Mouse (Mus musculus): ENCODE measurements at regions not wholly inside any gene's neighbourhood (a gene's known extent, or its start where the extent isn't known, plus 50 kb on each side); places are given as distances from the start of the nearest gene placed in this dataset.

DNA sequence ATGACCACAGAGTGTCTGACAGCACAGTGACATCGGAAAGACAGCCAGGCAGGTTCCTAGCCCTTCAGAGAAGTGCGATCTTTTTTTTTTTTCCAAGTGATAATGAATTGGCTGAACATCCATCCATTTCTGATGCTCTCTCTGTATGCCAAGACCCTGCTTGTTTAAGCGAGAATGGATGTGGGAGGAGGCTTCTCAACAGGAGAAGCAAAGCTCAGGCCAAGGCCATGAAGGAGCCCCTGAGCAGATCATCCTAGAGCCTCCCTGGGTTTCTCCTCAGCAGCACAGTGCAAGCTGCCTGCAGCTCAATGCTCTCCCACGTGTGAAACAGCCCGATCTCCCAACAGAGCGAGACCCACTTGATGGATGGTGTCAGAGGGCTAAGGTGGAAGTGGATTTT lies 175.7 kb upstream of the Prr30 start:
- in situ Hi-C loops (cut with MboI; ENCODE audit: low pct_ligation_motif_present, low pct_unique_long_range_greater_than_20kb, low sequenced_read_pairs), result loop anchor here (25.0 kb wide), 1 partner anchor 1464 kb away; no protein-coding TSS in a partner anchor
- Histone ChIP-seq H3K27ac (ENCODE audit: insufficient read depth, low read depth) (no peak overlapping the region), H3K4me1 (ENCODE audit: control insufficient read depth in 1 of 2, insufficient read depth in 2 of 2) (no peaks in the 10 kb centered on the region), H3K27me3 (replicated peaks) (no peaks in the 10 kb centered on the region), H3K9me3 (replicated peaks; ENCODE audit: low read length) (no peaks in the 10 kb centered on the region), H3K9ac (ENCODE audit: insufficient read depth, low read depth) (no peak overlapping the region), H3K79me2 (replicated peaks; ENCODE audit: control insufficient read depth, extremely low read depth, insufficient read depth, poor library complexity, severe bottlenecking) (no peaks in the 10 kb centered on the region), H3K4me2 (ENCODE audit: insufficient read depth, low read depth, poor library complexity, severe bottlenecking) (no peak overlapping the region), H3K4me3 (replicated peaks in 1 of 3; ENCODE audit: low read depth in 2 of 3, low read length in 2 of 3, poor library complexity in 1 of 3) (no peak overlapping the region), H3K36me3 (replicated peaks in 1 of 2; ENCODE audit: control insufficient read depth in 1 of 2, insufficient read depth in 1 of 2, low read length in 1 of 2) (no peaks in the 10 kb centered on the region)
- TF ChIP-seq POLR2A (IDR thresholded peaks at IDR 0.05; ENCODE audit: low read depth, low read length) (no peak), CHD2 (IDR thresholded peaks at IDR 0.05; ENCODE audit: low read length) (no peak), ZNF384 (IDR thresholded peaks at IDR 0.05; ENCODE audit: low read depth, low read length) (no peak), ZKSCAN1 (IDR thresholded peaks at IDR 0.05; ENCODE audit: borderline replicate concordance, low read depth, low read length) (no peak), NRF1 (IDR thresholded peaks at IDR 0.05; ENCODE audit: low read depth, low read length) (no peak)
- no peak for DNase-seq (ENCODE audit: extremely low read depth)
- dilution Hi-C loops (cut with MboI; ENCODE audit: extremely low pct_ligation_motif_present, extremely low pct_unique_long_range_greater_than_20kb, low sequenced_read_pairs), result no loop called here

DNA sequence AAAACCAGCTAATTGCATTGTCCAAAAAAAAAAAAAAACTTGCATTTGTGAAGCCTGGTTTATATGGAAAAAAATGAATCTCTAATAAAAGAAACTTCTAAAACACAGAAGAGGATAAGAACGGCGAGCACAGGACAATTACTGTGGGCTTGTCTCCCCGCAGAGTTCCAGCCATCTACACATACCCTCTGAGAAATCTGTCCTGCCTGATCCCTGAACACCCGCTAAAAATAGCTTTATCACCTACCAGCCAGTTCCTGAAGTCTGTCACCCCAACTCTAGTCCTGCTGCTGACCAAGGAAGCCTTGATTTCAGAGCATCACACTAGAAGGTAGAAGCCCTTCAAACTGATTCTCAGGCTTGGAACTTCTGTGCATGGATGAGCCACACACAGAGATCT lies 173.7 kb upstream of the Prr30 start:
- TF ChIP-seq NRF1 (IDR thresholded peaks at IDR 0.05; ENCODE audit: low read depth, low read length), result no peak
- TF ChIP-seq JUND (conservative IDR thresholded peaks at IDR 0.05; ENCODE audit: low read depth, low read length), result no peak
- TF ChIP-seq HCFC1 (IDR thresholded peaks at IDR 0.05; ENCODE audit: low read depth, low read length), result no peak
- no peak for TF ChIP-seq MYC (IDR thresholded peaks at IDR 0.05; ENCODE audit: low read depth, low read length)
- Histone ChIP-seq H3K79me2 (replicated peaks; ENCODE audit: control insufficient read depth, extremely low read depth, insufficient read depth, poor library complexity, severe bottlenecking) (no peaks in the 10 kb centered on the region), H3K27ac (ENCODE audit: insufficient read depth, low read depth) (no peak overlapping the region), H3K9ac (ENCODE audit: insufficient read depth, low read depth) (no peak overlapping the region), H3K4me2 (ENCODE audit: insufficient read depth, low read depth, poor library complexity, severe bottlenecking) (no peak overlapping the region), H3K4me3 (replicated peaks in 1 of 3; ENCODE audit: low read depth in 2 of 3, low read length in 2 of 3, poor library complexity in 1 of 3) (no peak overlapping the region), H3K4me1 (ENCODE audit: control insufficient read depth in 1 of 2, insufficient read depth in 2 of 2) (no peaks in the 10 kb centered on the region), H3K9me3 (replicated peaks; ENCODE audit: low read length) (no peaks in the 10 kb centered on the region), H3K27me3 (replicated peaks) (no peaks in the 10 kb centered on the region), H3K36me3 (replicated peaks in 1 of 2; ENCODE audit: control insufficient read depth in 1 of 2, insufficient read depth in 1 of 2, low read length in 1 of 2) (no peaks in the 10 kb centered on the region)
- in situ Hi-C loops (cut with MboI; ENCODE audit: low pct_ligation_motif_present, low pct_unique_long_range_greater_than_20kb, low sequenced_read_pairs) (no loop called here), dilution Hi-C loops (cut with MboI; ENCODE audit: extremely low pct_ligation_motif_present, extremely low pct_unique_long_range_greater_than_20kb, low sequenced_read_pairs) (no loop called here)
- no peak for DNase-seq (ENCODE audit: extremely low read depth)

DNA sequence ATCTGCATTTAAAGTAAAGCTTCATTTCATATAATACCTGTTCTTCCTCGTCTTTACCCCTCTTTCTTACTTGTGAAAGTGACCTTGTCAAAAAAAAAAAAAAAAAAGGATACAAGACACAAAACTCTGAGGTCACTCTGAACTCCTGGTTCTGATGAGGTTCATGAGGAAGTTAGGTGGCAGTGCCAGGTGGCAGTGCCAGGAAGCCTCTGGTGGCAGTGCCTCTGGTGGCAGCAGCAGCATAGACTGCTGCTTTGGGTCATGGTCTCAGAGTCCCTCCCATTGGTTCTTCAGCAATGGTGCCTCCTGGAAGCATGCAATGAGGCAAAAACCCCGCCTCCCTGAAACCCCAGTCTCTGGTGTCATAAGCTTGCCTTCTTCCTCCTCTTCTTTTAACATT lies 159.7 kb upstream of the Prr30 start:
- Histone ChIP-seq H3K9ac (ENCODE audit: insufficient read depth, low read depth) (no peak overlapping the region), H3K9me3 (replicated peaks; ENCODE audit: low read length) (no peaks in the 10 kb centered on the region), H3K4me3 (replicated peaks in 1 of 3; ENCODE audit: low read depth in 2 of 3, low read length in 2 of 3, poor library complexity in 1 of 3) (no peak overlapping the region), H3K79me2 (replicated peaks; ENCODE audit: control insufficient read depth, extremely low read depth, insufficient read depth, poor library complexity, severe bottlenecking) (no peaks in the 10 kb centered on the region), H3K27ac (ENCODE audit: insufficient read depth, low read depth) (no peak overlapping the region), H3K36me3 (replicated peaks in 1 of 2; ENCODE audit: control insufficient read depth in 1 of 2, insufficient read depth in 1 of 2, low read length in 1 of 2) (no peaks in the 10 kb centered on the region), H3K4me1 (ENCODE audit: control insufficient read depth in 1 of 2, insufficient read depth in 2 of 2) (no peaks in the 10 kb centered on the region), H3K27me3 (replicated peaks) (no peaks in the 10 kb centered on the region), H3K4me2 (ENCODE audit: insufficient read depth, low read depth, poor library complexity, severe bottlenecking) (no peak overlapping the region)
- in situ Hi-C loops (cut with MboI; ENCODE audit: low pct_ligation_motif_present, low pct_unique_long_range_greater_than_20kb, low sequenced_read_pairs) (no loop called here), dilution Hi-C loops (cut with MboI; ENCODE audit: extremely low pct_ligation_motif_present, extremely low pct_unique_long_range_greater_than_20kb, low sequenced_read_pairs) (no loop called here)
- no peak for TF ChIP-seq MEF2A (IDR thresholded peaks at IDR 0.05; ENCODE audit: borderline replicate concordance, low read depth, low read length)
- no peak for TF ChIP-seq NRF1 (IDR thresholded peaks at IDR 0.05; ENCODE audit: low read depth, low read length)
- no peak for TF ChIP-seq MAZ (IDR thresholded peaks at IDR 0.05; ENCODE audit: low read depth, low read length)
- no peak for TF ChIP-seq CHD1 (IDR thresholded peaks at IDR 0.05; ENCODE audit: low read depth, low read length)
- no peak for TF ChIP-seq PAX5 (IDR thresholded peaks at IDR 0.05; ENCODE audit: low read length)
- no peak for TF ChIP-seq USF2 (conservative IDR thresholded peaks at IDR 0.05; ENCODE audit: low read depth, low read length)
- TF ChIP-seq KAT2A (IDR thresholded peaks at IDR 0.05; ENCODE audit: insufficient replicate concordance, low read length), result no peak
- TF ChIP-seq MAX (IDR thresholded peaks at IDR 0.05; ENCODE audit: low read length), result no peak
- TF ChIP-seq TBP (conservative IDR thresholded peaks at IDR 0.05; ENCODE audit: low read depth, low read length), result no peak
- TF ChIP-seq ZMIZ1 (IDR thresholded peaks at IDR 0.05; ENCODE audit: low read depth, low read length), result no peak
- no peak for TF ChIP-seq TCF12 (IDR thresholded peaks at IDR 0.05; ENCODE audit: low read depth, low read length)
- no peak for TF ChIP-seq JUND (conservative IDR thresholded peaks at IDR 0.05; ENCODE audit: low read depth, low read length)
- TF ChIP-seq NELFE (IDR thresholded peaks at IDR 0.05; ENCODE audit: low read depth, low read length), result no peak
- TF ChIP-seq EP300 (IDR thresholded peaks at IDR 0.05; ENCODE audit: low read length), result no peak
- no peak for TF ChIP-seq UBTF (IDR thresholded peaks at IDR 0.05; ENCODE audit: low read depth, low read length)
- no peak for TF ChIP-seq SIN3A (IDR thresholded peaks at IDR 0.05; ENCODE audit: low read length)
- DNase-seq (ENCODE audit: extremely low read depth), result no peak

All from CH12.LX (cell line).